Mouse (Mus musculus): Measurements from ENCODE around the gene Syne3.

The Syne3 gene

DNA sequence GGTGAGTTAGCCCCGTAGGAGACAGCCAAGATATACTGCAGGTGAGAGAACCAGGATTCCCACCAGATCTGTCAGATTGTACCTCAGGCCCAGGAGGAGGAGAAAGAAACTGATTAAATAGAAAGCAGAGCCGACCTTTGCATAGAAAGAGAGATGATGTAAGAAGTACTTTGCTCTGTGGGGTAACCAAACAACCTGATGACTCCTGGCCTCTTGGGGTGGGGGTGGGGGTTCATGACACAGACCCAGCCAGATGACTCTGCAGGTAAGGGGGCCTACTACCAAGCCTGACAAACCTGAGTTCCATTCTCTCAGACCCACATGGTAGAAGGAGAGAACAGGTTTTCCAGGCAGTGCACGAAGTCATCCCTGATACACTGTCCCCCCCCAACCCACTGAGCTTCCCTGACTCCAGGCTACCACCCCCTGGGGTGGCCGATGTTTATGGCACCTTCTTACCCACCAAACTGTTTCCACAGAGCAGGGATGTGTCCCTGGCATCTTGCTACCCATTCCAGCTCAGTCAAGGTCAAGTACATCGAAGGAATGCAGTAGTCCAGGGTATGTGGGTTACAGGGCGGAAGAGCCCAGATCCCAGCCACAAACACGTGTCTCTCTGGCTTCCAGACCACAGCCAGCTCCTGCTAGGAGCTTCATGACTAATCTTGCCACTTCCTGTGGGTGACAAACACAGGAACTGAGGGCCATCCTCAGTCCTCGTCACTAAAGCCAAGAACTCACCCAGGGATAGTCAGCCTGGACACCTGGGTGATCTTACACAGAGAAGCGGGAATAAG is 8.9 kb downstream of the Syne3 start:
- no peak for DNase-seq (ENCODE audit: low spot score in 2 of 2)

GRCm38 (mm10) chr12:104999171-104999570 is 10.4 kb downstream of the Syne3 start:
- DNase-seq (ENCODE audit: low spot score in 2 of 2), result no peak

DNA sequence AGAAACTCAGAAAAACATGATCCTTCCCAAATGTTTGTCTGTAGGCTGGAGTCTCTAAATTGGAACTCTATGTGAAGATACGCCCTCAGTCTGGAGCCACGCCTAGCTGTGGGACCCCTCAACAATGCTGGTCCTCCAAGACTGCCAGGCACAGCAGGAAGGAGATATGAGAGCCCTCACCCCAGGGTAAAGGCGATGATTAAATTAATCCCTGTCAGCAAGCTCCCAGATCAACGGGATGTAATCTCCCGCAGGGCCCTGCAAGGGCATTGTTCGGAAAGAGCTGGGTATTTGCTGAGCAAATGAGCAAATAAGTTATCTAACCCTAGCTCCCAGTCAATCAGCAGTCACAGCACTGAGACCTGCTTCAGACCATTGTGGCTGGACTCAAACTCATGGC is 11.1 kb downstream of the Syne3 start:
- DNase-seq (ENCODE audit: low spot score in 2 of 2), result no peak

DNA sequence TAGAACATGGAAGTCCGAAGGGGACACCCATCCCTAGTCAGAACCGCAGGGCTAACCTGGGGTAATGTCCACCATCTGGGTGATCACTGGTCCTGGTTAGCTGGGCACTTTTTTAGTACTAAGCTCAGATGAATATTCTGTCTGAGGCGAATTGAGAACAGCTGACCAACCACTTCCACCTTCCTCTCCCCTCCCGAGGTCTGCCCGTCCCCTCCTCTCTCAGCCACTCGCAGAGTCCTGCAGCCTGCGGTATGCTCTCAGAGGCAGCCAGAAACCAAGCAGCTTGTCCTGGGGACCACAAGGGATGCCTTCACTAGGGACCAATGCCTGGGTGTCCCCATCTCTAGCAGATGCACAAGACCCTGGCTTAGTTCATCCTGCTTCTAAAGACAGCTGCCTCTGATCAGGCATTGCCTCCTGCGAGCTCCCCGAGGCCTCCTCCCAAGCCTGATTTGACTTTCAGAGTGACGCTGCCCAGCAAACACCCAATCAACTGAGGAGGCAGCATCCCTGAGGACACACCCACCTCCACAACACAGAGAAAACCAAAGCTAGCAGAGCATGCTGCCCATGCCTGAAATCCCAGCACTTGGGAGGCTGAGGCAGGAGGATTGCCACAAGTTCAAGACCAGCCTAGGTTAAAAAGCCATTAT is 11.8 kb downstream of the Syne3 start:
- no peak for DNase-seq (ENCODE audit: low spot score in 2 of 2)

DNA sequence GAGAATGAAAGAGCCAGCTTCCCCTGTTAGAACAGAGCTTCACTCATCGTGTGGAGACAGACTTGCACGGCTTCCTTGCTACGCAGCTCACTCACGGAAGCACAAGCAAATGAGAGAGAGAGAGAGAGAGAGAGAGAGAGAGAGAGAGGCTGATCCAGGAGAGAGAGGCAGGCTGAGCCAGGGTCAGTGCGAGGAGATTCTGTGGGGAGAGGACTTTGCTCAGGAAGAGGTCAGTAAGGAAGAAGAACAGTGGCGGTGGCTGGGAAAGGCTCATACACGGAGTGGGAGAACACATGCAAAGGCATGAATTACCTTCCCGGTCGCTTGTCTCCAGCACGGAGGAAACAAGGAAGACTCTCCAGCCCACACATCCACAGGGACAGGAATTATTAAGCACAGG is 12.4 kb downstream of the Syne3 start:
- DNase-seq (ENCODE audit: low spot score in 2 of 2), result no peak

GRCm38 (mm10) chr12:104996012-104996728 is 13.4 kb downstream of the Syne3 start:
- DNase-seq (ENCODE audit: low spot score in 2 of 2), result no peak

GRCm38 (mm10) chr12:104995259-104995876 is 14.2 kb downstream of the Syne3 start:
- DNase-seq (ENCODE audit: low spot score in 2 of 2), result no peak

DNA sequence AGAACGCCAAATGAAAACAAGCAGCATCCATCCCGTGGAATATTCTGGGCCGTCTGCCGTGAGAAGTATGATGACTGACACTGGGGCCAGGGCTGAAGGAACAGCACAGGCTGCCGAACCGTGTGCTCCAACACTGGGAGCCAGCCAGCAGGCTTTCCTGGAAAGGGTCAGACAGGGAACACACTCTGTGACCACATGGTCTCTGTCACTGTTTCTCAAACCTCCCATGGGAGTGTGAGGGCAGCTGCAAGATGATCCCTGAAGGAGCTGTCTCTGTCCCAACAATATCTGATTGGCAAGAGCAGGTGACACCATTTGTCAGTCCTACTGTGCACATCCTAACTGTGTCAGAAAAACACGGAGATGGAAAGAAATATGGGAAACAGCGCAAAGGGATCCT is 16.8 kb downstream of the Syne3 start:
- DNase-seq (ENCODE audit: low spot score in 2 of 2), result no peak

- DNase-seq (ENCODE audit: low spot score in 2 of 2), result no peak
Observed at GRCm38 (mm10) chr12:104992123-104992741, 17.4 kb downstream of the Syne3 start.

DNA sequence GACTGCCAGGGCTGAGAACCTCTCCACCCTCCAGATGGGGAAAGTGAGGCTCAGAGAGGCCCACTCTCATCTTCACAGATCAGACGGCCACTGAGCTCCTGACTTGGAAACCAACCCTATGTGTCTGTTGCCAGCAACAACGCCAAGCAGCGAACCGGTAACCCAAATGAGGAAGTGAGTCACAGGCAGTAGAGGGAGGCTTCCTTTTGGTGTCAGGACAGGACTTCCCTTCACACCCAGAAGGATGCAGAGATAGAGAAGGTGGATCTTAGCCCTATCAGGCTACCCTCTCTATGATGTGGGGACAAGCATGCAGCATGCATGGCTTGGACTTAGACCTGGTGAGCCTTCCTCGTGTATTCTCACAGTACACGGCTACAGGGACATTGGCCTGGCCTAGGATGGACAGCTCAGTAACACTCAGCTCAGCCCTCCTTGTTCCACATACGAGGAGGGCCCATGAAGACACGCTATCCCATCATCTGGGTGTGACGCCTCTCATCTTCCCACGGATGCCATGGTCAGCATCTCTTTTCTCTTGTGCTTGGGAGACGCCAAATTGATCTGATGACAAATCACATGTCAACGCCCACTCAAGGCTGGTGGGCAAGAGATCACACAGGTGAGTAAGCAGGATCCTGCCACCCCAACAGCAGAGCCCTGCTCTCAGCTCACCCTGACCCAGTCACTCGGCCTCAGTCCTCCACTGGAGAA is 18.7 kb downstream of the Syne3 start:
- DNase-seq (ENCODE audit: low spot score in 2 of 2), result peak in 1 of 2 experiments; percentile 49

- no peak for DNase-seq (ENCODE audit: low spot score in 2 of 2)
Observed at GRCm38 (mm10) chr12:104987936-104988335, 21.7 kb downstream of the Syne3 start.

- no peak for DNase-seq (ENCODE audit: low spot score in 2 of 2)
Observed at GRCm38 (mm10) chr12:104986781-104987180, 22.8 kb downstream of the Syne3 start.

DNA sequence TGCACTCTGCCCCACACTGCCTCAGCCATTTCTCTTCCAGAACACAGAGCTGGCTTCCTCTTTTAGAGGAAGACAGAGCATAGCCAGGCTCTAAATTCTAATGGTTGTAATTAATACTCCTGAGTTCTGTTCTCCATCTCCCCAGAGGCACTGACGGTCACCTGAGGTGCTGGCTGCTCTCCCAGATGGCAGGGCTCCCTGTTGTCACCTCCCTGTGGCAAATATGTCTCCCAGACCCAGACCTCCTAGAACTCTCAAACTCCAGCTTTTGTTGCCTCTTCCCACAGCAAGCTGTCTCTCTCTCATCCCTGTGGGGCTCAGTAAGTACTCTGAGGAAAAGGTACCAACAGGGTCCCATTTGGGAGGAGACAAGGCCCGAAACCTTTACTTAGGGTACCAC is 23.6 kb downstream of the Syne3 start:
- no peak for DNase-seq (ENCODE audit: low spot score in 2 of 2)

DNA sequence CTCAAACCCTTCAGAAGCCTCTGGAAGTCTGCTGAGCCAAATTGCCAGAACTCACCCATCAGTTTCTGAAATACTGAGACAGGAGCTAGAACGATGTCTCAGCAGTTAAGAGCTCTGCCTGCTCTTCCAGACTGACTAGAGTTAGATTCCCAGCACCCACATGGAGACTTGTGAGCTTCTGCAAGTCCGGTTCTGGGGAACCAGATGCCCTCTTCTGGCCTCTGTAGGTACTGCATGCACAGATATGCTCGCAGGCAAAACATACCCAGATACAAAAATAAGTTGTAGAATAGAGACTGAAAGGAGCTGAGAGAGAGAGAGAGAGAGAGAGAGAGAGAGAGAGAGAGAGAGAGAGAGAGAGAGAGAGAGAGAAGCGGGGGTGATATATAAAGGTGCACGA is 24.5 kb downstream of the Syne3 start:
- DNase-seq (ENCODE audit: low spot score in 2 of 2), result peak in 1 of 2 experiments; percentile 36

DNA sequence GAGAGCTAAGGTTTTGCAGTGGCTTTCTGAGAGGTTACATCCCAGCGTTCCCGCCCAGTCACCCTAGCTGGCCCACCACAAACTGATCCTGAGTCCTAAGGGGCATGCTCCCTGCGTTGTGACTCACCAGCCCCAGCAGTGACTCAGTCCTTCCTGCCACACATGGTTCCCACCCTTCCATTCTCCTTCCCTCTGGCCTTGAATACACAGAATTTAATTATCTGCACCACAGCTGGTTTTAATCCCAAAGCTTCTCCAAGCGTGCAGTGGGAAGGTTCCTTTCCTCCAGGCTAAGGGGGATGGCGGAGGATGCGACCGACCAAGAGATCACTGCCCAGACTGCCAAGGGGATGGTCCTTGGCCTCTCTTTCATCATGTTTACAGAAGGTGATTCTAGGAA is 26.1 kb downstream of the Syne3 start:
- DNase-seq (ENCODE audit: low spot score in 2 of 2), result no peak

DNA sequence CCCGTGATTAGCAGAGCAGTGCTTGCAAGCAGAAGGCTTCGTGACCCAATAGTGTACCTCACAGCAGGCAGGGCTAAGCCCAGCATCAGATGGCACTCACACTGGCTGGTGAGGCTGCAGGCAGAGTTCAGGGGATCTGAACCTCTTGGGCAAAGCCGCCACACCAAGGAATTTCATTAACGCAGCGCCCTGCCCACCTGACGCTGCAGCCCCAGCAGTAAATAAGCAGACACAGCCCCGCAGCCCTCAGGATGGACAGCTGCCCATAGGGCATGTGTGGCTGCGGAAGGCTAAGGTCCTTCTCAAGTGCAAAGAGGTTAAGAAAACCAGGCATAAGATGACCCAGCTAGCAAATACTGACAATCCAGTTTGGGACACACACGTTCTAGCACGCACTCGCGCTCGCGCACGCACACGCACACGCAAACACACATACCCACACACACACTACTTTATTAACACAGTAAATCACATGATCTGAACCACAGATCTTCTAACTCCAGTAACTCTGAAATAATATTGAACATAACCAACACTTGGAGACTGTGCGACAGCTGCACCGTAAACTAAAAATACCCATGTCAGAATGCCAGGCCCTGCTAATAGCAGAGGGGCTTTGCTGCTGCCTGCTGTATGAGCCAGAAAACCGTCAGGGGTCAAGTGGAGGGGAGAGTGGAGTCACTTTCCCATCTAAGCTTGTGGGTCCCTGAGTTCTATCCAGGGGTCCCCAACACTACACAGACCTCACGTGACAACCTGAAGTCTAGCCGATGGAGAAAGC is 30.5 kb downstream of the Syne3 start:
- DNase-seq (ENCODE audit: low spot score in 2 of 2), result no peak

DNA sequence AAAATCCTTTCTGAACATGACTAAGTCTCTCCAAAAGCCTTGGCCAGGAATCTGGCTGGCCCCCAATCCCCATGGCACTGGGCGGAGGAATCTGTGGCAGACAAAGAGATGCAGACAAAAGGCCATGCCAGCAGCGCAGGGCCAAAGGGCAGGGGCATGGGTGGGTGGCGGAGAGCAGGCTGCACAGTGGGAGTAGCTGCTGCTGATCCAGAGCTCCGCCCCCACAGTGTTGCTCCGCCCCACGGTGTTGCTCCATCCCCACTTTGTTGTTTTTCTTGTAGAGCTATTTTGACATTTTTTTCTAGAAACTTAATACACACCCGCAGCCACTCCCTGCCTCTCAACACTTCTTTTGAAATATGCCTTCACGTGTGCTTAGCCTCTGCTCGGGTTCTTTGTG is 31.2 kb downstream of the Syne3 start:
- DNase-seq (ENCODE audit: low spot score in 2 of 2), result no peak

DNA sequence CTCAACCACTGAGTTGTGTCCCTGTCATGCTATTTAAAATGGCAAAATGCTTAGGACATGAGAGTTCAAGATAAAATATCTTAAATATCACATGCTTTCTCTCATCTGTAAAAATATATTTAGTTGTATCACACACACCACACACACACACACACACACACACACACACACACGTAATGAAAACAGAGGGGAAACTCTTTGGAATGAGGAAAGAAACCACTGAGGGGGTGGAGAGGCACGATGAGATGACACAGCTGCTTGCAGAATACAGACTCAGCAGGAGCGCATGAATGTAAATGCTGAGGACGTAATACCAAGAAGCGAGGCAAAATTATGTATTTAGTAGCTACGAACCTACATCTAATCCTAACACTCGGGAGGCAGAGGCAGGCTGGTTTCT is 32.7 kb downstream of the Syne3 start:
- no peak for DNase-seq (ENCODE audit: low spot score in 2 of 2)

DNA sequence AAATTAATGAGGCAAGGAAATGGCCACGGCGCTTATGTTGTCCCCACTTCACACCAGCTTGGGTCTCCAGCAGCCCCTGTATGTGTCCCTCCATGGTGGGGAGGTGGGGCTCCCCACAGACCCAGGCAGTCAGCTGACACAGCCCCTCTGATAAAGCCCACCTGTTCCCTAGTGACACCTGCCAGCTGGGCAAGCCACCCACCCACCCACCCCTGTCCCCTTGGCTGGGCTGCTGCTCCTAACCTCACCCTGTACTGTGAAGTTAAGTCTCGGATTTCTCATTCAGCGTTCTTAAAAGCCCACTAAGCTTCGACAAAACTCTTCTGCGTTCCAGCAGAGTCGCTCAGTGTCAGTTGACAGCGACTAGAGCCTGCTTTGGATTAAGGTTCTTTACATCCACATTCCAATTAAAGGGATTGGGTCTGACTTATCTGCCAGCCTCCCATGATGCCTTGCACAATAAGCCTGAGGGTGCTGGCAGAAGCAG is 33.2 kb downstream of the Syne3 start:
- DNase-seq (ENCODE audit: low spot score in 2 of 2), result no peak

- no peak for DNase-seq (ENCODE audit: low spot score in 2 of 2)
Observed at GRCm38 (mm10) chr12:104972860-104973259, 36.7 kb downstream of the Syne3 start.
